Mouse (Mus musculus) heart, adult 11 months (tissue): ENCODE results near the gene Actl7b.
A peak's percentile ranks its signal among the peaks of the same experiment; 100 is the strongest.

Experiments
- DNase-seq: peaks from one replicate; pipeline ENCODE4 v3.0.0; 2022

Actl7b gene

DNA sequence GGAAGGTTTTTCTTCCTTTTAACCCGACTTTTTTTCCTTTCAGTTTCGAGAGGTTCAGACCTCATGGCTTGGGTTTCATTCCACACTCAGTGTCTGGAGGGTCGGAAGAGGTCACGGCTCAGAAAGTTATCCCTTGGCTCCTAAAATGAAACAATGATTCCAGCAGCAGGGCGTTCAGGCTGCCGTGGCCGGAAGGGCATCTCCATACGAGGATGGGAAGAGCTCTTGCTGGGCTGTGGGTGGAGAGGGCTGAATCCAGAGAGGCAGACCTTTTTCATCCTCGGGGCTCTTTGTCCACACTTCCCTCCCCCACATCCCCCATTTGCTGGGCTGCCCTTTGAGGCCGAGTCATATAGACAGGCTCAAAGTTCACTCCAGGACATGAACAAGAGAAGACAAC is 39.0 kb downstream of the Actl7b start:
- peak; percentile 89 for DNase-seq

DNA sequence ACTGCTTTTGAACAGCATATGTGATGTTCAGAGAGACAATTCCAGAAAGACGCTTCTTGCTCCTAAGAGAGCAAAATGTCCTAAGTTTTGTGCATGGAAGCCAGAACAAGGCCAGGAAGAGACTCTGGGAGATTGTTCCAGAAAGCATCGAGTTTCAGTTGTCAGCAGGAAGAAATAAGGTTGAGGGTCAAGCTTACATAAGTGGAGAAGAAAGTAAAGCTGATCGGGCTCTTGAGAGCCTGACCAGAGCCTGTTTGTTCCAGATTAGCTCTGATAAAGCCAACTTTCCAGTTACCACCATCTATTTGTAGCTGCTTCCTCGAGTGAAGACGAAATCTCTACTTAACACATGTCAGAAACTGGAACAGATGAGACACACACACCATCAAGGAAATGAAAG is 42.6 kb downstream of the Actl7b start:
- no peak for DNase-seq

DNA sequence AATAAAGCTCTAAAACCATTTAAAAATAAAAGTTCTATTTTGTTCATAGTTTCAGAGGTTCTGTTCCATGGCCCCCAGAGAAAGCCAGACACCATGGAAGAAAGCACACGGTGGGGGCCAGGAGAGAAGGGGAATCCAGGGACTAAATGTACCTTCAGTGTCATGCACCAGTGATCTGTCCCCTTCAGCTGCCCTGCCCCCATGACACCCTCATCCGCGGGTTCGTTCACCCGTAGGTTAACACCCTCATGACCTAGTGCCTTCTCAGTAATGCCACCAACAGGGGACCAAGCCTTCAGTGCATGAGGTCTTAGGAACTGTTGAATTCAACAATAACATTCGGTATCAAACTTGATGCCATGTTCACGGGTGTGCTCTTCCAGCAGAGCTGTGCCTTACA is 44.8 kb downstream of the Actl7b start:
- DNase-seq: no peak
